Mouse (Mus musculus): ENCODE data around the gene Arg2.
A peak's percentile ranks its signal among the peaks of the same experiment; 100 is the strongest.

The Arg2 gene

DNA sequence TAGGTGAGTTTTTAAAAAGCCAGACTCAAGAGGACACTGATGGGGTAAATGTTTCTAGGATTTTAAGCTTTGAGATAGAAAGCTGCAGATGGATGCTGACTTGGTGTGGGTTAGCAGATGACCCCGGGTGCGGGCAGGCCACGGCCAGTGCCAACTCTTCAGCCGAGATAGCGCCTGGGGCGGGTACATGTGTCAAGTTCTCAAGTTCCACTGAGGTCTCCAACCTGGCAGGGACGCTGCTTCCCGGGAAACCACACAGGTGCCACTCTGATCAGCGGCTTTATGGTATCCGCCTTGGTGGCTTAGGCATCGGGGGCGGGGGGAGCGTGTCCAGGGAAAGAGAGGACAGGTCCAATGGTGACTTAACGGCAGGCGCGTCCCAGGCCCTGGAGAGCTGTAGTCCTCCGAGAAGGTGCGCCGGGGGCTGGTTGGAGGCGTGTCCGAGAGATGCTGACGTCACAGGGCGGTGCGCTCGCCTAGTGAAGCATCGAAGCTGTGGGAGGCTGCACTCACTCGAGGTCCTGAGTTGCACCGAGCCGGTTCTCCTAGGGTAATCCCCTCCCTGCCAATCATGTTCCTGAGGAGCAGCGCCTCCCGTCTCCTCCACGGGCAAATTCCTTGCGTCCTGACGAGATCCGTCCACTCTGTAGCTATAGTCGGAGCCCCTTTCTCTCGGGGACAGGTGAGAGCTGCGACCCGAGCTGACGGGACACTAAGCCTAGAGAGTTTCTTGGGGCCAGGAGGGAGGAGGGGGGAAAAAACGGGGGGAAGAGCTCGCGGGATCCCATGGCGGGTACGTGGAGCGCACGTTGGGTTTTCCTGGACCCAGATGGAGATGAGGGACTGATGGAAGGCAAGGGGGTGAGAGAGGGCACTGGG is at the start of gene Arg2:
Gene Arg2, plus strand, starts transcription at position 479 of the 879 bp plus-strand sequence.
- DNase-seq = peak; percentile 83

DNA sequence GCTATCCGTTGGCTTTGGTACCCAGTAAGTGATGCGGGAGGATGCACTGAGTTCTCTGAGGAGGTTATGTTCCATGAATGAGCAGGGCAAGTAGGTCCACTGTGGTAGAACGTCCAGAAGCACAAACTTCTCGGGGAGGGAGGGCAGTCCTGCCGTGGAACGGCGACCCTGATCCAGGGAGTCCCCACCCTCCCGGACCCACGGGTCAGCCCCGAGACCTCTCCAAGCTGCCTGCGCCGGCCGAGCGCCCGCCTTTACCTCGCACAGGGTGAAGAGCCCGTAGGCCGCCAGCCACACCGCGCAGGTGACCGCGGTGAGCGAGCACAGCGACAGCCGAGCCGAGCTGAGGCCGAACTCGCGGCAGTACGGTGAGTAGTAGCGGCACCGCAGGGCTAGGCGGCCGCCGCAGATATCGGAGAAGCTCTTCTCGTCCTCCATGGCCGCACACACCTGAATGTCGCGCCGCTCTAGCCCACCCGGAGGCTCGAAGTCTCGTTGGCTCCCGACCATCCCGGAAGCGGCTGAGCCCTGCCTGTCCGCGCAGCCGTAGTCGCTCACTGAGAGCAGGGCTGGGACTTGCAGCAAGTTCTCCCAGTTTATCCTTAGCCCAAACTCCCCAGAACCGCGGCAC is 41.3 kb upstream of the Arg2 start, which contains the start of gene Pigh:
Gene Pigh, minus strand, starts transcription at position 470 of the 631 bp plus-strand sequence.
- DNase-seq = peak; percentile 88

- DNase-seq = peak; percentile 19
Measured at GRCm38 (mm10) chr12:79092569-79092968, 38.0 kb upstream of the Arg2 start.

DNA sequence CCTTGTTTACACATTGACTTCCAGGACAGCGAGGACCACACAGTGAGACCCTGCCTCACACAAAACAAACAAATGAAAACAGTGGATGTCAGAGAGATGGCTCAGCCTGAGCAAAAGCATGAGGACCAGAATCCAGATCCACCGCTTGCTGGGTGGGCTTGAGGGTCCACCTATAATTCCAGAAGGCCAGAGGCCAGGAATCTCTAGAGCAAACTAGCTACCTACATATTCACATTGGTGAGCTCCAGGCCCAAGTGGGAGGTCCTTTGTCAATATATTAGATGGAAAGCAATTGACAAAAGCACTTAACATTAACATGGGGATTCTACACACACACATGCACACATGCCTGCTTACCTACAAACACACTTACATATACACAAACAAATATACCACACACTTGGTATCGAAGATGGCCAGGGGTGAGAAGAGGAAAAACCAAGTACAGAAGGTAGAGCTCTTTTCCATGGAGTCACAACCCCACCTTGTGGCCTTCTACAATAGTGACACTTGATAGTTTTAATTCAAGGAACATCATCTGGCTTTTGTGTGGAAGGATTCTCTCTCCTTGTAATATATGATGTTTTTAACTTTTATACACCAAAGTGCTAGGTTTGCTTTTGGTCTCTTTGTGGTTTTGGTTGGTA is 33.3 kb upstream of the Arg2 start:
- peak; percentile 38 for DNase-seq

DNA sequence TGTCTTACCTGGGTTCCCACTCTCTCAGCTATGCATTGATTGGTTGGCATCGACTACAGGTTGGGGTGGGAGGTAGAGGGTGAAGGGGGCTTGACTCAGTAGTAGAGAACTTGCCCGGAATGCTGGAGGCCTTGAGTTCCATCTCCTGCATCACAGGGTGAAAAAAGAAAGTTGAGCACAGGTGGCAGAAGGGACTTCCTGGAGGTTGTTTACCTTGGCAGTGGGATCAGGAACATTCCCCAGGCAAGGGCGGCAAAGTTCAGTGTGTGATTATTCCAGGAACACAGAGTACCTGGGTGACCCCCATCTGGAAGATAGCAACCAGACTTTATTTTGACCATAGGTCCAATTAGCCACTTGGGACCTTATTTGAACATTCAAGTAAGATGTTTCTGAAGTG is 26.8 kb upstream of the Arg2 start:
- no peak for DNase-seq

GRCm38 (mm10) chr12:79104544-79104943 is 26.0 kb upstream of the Arg2 start:
- DNase-seq = no peak

GRCm38 (mm10) chr12:79105312-79105711 is 25.3 kb upstream of the Arg2 start:
- DNase-seq = no peak

DNA sequence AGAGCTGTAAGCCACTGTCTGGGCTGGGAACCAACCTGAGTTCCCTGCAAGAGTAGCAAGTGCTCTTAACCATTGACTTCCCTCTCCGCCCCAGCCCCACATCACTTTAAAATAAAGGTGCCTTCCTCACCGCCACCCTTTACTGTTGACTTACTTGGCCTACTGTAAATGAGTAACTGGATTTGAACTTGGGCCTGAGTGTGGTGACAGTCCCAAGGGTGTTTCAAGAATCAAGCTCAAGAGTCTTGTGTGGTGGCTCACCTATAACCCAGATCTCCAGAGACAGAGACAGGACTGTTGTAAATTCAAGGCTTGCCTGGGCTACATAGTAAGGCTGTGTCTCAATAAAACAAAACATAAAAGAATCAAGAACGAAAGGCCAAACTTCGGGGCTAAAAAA is 11.6 kb upstream of the Arg2 start:
- DNase-seq = no peak

GRCm38 (mm10) chr12:79122820-79123219 is 7.8 kb upstream of the Arg2 start:
- no peak for DNase-seq

DNA sequence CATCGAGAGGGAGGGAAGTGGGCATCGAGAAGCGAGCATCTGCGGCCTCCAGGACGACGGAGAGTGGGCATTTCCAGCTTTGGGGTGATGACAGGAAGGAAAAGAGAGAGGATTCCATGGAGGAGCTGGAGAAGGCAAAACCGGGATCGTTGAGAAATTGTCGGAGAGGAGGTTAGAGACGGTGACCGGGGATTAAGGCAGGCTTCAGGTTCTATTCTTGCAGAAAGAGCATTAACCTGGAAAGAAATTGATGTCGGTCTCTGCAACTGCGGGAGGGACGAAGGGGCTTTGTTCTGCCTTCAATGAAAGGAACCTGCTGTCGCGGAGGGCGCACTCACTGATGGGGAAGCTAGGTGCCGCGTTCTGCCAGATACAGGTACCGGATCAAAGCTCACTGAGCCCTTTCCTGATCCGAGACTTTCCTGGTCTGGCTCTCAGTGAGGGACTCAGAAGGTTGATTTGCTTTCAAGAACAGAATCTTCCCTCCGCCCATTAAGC is 650 bp downstream of the Arg2 start:
- DNase-seq = no peak

- DNase-seq = no peak
Measured at GRCm38 (mm10) chr12:79131706-79132460, 1.3 kb downstream of the Arg2 start.

GRCm38 (mm10) chr12:79134676-79135075 is 4.1 kb downstream of the Arg2 start:
- no peak for DNase-seq

DNA sequence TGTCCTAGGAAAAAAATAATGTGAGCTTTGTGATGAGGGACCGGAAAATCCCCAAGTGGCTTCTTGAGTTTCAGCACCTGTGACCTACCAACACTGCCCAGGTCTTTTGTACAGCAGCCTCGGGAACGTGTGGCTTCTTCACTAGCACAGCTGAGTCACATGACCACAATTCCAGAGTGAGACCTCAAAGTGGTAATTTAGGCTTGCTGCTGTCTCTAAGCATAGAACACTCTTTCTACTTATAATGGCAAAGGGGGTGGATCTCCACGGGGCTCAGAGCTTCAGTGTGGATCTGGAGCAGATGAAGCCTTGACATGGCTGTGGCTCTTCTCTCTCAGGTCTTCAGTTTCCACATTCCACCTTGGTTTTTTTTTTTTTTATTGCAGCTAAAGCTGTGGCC is 4.5 kb downstream of the Arg2 start:
- DNase-seq = no peak

DNA sequence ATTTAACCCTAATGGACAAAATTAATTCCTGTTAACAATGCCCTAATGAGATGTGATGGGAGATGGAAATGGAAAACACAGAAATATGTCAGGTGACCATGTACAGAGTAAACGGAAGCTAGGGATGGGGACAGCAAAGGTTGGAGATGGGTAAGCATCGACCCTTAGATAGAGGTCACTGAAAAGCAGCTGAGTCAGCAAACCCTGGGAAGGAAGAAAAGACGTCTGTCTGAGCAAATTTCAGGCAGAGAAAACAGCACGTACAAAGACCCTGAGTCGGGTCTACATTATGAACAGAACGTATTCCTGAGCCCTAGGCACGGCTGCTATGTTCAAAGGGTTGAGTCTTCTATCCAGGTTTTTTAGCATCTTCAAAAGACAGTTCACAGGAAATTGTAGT is 6.4 kb downstream of the Arg2 start:
- DNase-seq = no peak

DNA sequence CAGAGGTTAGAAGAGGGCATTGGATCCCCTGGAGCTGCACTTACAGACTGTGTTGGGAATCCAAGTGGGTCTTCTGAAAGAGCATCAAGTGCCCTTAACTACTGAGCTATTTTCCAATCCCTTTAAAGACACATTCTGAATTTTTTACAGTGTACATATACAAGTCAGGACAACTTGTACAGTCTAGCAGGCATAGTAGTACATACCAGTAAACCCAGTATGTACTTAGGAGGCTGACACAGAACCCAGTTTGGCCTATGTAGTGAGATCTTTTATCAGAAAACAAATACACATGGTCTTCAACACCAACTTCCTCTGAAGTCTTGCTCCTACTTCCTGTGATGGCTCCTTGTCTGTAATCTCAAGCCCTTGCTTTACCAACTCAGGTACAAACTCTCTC is 8.4 kb downstream of the Arg2 start:
- no peak for DNase-seq

DNA sequence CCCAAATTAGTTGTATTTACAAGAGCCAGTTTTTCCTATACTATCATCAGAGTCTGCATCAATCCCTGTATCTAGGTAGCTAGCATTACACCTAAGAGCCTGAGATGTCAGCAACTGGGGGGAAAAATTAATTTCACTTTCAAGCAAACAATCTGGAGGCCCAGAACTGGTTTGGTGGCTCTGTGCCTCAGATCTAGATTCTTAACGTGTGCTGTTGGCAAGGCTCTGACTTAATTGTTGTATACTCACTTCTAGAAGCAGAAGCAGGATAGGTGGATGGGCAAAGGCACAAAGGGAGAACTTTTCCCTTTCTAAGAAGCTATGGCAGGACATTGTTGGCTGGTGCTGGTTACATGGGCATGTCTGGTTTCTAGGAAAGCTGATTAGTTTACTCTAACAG is 8.8 kb downstream of the Arg2 start:
- no peak for DNase-seq

DNA sequence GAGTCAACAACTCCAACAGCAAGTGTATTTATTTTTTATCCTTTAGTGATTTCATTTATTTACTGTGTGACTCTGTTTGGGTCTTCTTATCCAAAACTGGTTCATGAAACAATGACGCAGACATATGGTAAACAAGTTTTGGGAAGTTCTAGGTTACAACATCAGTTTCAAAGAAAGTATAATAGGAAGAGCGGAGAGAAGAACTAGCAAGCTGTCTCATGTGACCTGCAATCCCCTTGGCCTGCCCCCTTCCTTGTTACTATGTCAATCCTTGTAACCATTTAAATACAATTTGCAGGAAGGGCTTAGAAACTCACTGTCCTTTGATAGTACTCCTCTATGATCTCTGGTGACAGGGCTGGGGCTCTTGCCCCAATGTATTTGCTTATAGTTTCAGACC is 10.2 kb downstream of the Arg2 start:
- no peak for DNase-seq

- DNase-seq = no peak
Measured at GRCm38 (mm10) chr12:79141384-79141783, 10.8 kb downstream of the Arg2 start.

DNA sequence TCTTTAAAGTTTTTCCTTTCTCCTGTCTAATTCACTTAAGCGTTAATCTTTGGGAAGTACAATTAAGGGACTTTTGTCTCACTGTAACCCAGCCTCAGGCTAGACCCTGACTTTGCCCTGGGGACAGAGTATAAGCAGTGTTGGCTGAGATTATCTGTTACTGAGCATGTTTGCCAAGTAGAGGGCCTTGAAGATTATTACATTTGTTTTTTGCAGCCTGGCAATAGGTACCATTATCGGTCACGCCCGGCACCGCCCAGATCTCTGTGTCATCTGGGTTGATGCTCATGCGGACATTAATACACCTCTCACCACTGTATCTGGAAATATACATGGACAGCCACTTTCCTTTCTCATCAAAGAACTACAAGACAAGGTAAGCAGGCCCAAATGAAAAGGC is 19.1 kb downstream of the Arg2 start:
- no peak for DNase-seq

GRCm38 (mm10) chr12:79162876-79163275 is 32.3 kb downstream of the Arg2 start:
- DNase-seq = no peak

DNA sequence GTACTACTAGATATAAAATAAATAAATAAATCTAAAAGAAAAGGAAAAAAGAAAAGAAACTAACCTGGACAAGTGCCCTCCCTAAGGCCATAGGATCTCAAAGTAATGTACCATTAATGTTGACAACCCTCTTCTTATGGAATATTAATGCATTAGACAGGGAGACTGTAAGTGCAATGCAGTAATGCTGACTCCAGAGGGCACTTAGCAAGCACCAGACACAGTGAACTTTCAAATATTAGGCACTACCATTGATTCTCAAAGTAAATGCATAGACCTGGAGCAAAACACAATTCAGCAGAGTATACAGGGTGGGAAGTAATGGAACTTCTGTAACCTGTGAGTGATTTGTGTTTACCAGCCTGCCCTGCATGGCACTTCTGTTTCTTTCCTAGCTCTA is 38.6 kb downstream of the Arg2 start:
- no peak for DNase-seq

DNA sequence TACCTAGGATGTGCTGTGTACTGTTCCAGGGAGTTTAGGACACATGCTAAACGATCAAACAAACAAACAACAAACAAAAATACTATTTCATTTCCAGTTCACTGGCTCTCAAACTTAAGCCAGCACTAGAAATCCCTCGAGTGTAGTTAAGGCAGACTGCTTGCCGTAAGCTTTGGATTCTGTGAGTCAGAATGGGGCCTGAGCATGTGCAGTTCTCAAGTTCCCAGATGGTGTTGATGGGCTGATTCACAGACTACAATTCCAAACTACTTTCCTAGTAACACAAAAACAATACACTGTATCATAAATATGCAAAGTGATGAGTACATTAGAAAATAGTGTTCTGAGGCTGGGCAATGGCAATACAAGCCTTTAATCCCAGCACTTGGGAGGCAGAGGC is 39.8 kb downstream of the Arg2 start:
- no peak for DNase-seq

Data from cerebellum, adult 9-11 months (tissue).